Mouse (Mus musculus) spleen, adult 2 months (tissue): ENCODE data around the gene Ucp2.

Experiments used
- CTCF ChIP-seq: fragments of 200-500 bp; IDR thresholded peaks from 2 replicates; pipeline ENCODE4 v1.5.1; 2011; ENCODE audit warnings: mild to moderate bottlenecking, inconsistent platforms; ENCODE audit not compliant: insufficient read depth, insufficient read length, insufficient replicate concordance; ENCODE audit errors: extremely low read depth
- POLR2A ChIP-seq: fragments of 200-500 bp; IDR thresholded peaks from 2 replicates; pipeline ENCODE4 v1.6.1; 2011; ENCODE audit warnings: low read depth, low read length, inconsistent platforms

GRCm38 (mm10) chr7:100448530-100448929, 44.6 kb upstream of the Ucp2 start:
- TF ChIP-seq POLR2A = no peak
- no peak for TF ChIP-seq CTCF
